Mouse (Mus musculus) midbrain, embryonic 10.5 days (tissue): ENCODE results near the gene Tnfsfm13. TPM values are rescaled to one million over a fixed set of nuclear protein-coding genes. Genes with fewer than 3 reads are reported as not detected.

Experiments used
- DNase-seq: peaks from one replicate; pipeline ENCODE4 v3.0.0-alpha.2; 2017; ENCODE audit warnings: low spot score
- H3K27ac ChIP-seq: fragments of 300-500 bp; sonication (generic); replicated peaks from 2 replicates; pipeline ENCODE4 v1.5.1; 2016; ENCODE audit warnings: mild to moderate bottlenecking
- H3K27me3 ChIP-seq: fragments of 300-500 bp; sonication (generic); 2 replicates; pipeline ENCODE4 v1.6.1; 2016; ENCODE audit warnings: low read depth, mild to moderate bottlenecking; ENCODE audit not compliant: poor library complexity, severe bottlenecking
- H3K36me3 ChIP-seq: fragments of 300-500 bp; sonication (generic); 2 replicates; pipeline ENCODE4 v1.6.1; 2016; ENCODE audit warnings: mild to moderate bottlenecking, moderate library complexity
- H3K4me1 ChIP-seq: fragments of 300-500 bp; sonication (generic); 2 replicates; pipeline ENCODE4 v1.6.1; 2016
- H3K4me3 ChIP-seq: fragments of 300-500 bp; sonication (generic); 2 replicates; pipeline ENCODE4 v1.5.1; 2016; ENCODE audit warnings: mild to moderate bottlenecking, moderate library complexity
- H3K9me3 ChIP-seq: fragments of 300-500 bp; sonication (generic); replicated peaks from 2 replicates; pipeline ENCODE4 v1.6.1; 2016; ENCODE audit warnings: mild to moderate bottlenecking
- WGBS: fragments of 180-500 bp; shearing (Covaris S2); methylation state at CpG from one replicate; pipeline ENCODE4 v1.1.7; 2016; 5-methylcytosine and 5-hydroxymethylcytosine counted together
- polyA plus RNA-seq: library from polyadenylated mRNA; unstranded; fragments of >200 nt; fragmentation: Nextera tagmentation; extraction: Ambion mirVana; gene quantifications from 2 replicates; pipeline ENCODE4 v1.2.1, GENCODE M21; 2016

Tnfsfm13 gene
- polyA plus RNA-seq, 1 experiment from 2014 or later = 1.3 TPM

GRCm38 (mm10) chr11:69684128-69684745, 11.7 kb downstream of the Tnfsfm13 start:
- no peak overlapping the region for H3K4me3 ChIP-seq
- H3K27ac ChIP-seq = 0 out of 2 replicates have a peak overlapping the region, but pooled peaks have one; percentile 81
- peaks cover 13% of the 10 kb centered on the region for H3K36me3 ChIP-seq
- H3K27me3 ChIP-seq = peaks cover 25% of the 10 kb centered on the region
- 80% methylated on average over 12 of the region's 12 CpGs for WGBS
- peaks cover 59% of the 10 kb centered on the region for H3K4me1 ChIP-seq
- no peaks in the 10 kb centered on the region for H3K9me3 ChIP-seq
- DNase-seq = no peak

- no peak overlapping the region for H3K4me3 ChIP-seq
- 80% methylated on average over 7 of the region's 7 CpGs for WGBS
- peaks cover 25% of the 10 kb centered on the region for H3K27me3 ChIP-seq
- no peak for DNase-seq
- H3K36me3 ChIP-seq = peaks cover 20% of the 10 kb centered on the region
- H3K9me3 ChIP-seq = no peaks in the 10 kb centered on the region
- H3K27ac ChIP-seq = peak overlapping the region; percentile 81
- peaks cover 59% of the 10 kb centered on the region for H3K4me1 ChIP-seq
Observed at GRCm38 (mm10) chr11:69683576-69683975, 12.3 kb downstream of the Tnfsfm13 start.

- Histone ChIP-seq H3K36me3 (peaks cover 26% of the 10 kb centered on the region), H3K27ac (peak overlapping the region; percentile 81), H3K9me3 (no peaks in the 10 kb centered on the region), H3K4me3 (peak overlapping the region; percentile 73), H3K4me1 (peaks cover 59% of the 10 kb centered on the region), H3K27me3 (peaks cover 25% of the 10 kb centered on the region)
- peak; percentile 89 for DNase-seq
- WGBS = 30% methylated on average over 12 of the region's 12 CpGs
Observed at GRCm38 (mm10) chr11:69682840-69683533, 12.9 kb downstream of the Tnfsfm13 start.

GRCm38 (mm10) chr11:69682209-69682839, 13.6 kb downstream of the Tnfsfm13 start:
- H3K4me1 ChIP-seq = peaks cover 59% of the 10 kb centered on the region
- 30% methylated on average over 24 of the region's 24 CpGs for WGBS
- peak overlapping the region; percentile 92 for H3K27ac ChIP-seq
- no peaks in the 10 kb centered on the region for H3K9me3 ChIP-seq
- peak overlapping the region; percentile 73 for H3K4me3 ChIP-seq
- DNase-seq = no peak
- peaks cover 32% of the 10 kb centered on the region for H3K36me3 ChIP-seq
- peaks cover 25% of the 10 kb centered on the region for H3K27me3 ChIP-seq

- Histone ChIP-seq H3K27me3 (peaks cover 18% of the 10 kb centered on the region; the same call in 1 of the 2 replicates), H3K4me3 (peak within 1 kb of the TSS; percentile 73), H3K9me3 (no peaks in the 10 kb centered on the region), H3K27ac (peak within 1 kb of the TSS; percentile 92), H3K36me3 (peaks cover 40% of the 10 kb centered on the region), H3K4me1 (peaks cover 53% of the 10 kb centered on the region)
- peak; percentile 98 for DNase-seq
- under 1% methylated on average over 74 of the region's 80 CpGs for WGBS
Observed at GRCm38 (mm10) chr11:69681314-69682208, 14.3 kb downstream of the Tnfsfm13 start, which contains the start of gene Senp3. Gene Senp3, minus strand, starts transcription at chr11:69682084.

- Histone ChIP-seq H3K4me1 (peaks cover 41% of the 10 kb centered on the region), H3K9me3 (no peaks in the 10 kb centered on the region), H3K27ac (peak overlapping the region; percentile 92; the same call in 1 of the 2 replicates), H3K4me3 (peak overlapping the region; percentile 73), H3K27me3 (peaks cover 14% of the 10 kb centered on the region; the same call in 1 of the 2 replicates), H3K36me3 (peaks cover 52% of the 10 kb centered on the region)
- WGBS = 90% methylated on average over 30 of the region's 30 CpGs
- no peak for DNase-seq
Observed at GRCm38 (mm10) chr11:69680136-69680855, 15.6 kb downstream of the Tnfsfm13 start.

GRCm38 (mm10) chr11:69679144-69679543, 16.8 kb downstream of the Tnfsfm13 start:
- Histone ChIP-seq H3K36me3 (peaks cover 64% of the 10 kb centered on the region), H3K4me1 (peaks cover 35% of the 10 kb centered on the region), H3K27ac (no peak overlapping the region), H3K27me3 (peaks cover 2% of the 10 kb centered on the region; the same call in 1 of the 2 replicates), H3K4me3 (0 out of 2 replicates have a peak overlapping the region, but pooled peaks have one; percentile 16), H3K9me3 (no peaks in the 10 kb centered on the region)
- DNase-seq = no peak
- WGBS = 100% methylated on average over 2 of the region's 2 CpGs

GRCm38 (mm10) chr11:69672211-69672706, 23.6 kb downstream of the Tnfsfm13 start, which contains the start of gene Eif4a1:
Gene Eif4a1, minus strand, starts transcription at chr11:69672423.
- peak within 1 kb of the TSS; percentile 91 for H3K4me3 ChIP-seq
- no peaks in the 10 kb centered on the region for H3K27me3 ChIP-seq
- peaks cover 88% of the 10 kb centered on the region for H3K36me3 ChIP-seq
- WGBS = under 1% methylated on average over 36 of the region's 36 CpGs
- H3K4me1 ChIP-seq = peaks cover 31% of the 10 kb centered on the region
- H3K9me3 ChIP-seq = no peaks in the 10 kb centered on the region
- peak; percentile 100 for DNase-seq
- peak within 1 kb of the TSS; percentile 96 for H3K27ac ChIP-seq

GRCm38 (mm10) chr11:69671726-69672124, 24.2 kb downstream of the Tnfsfm13 start:
- Histone ChIP-seq H3K27me3 (no peaks in the 10 kb centered on the region), H3K27ac (peak overlapping the region; percentile 96), H3K36me3 (peaks cover 87% of the 10 kb centered on the region), H3K4me3 (peak overlapping the region; percentile 91), H3K4me1 (peaks cover 31% of the 10 kb centered on the region), H3K9me3 (no peaks in the 10 kb centered on the region)
- WGBS = under 1% methylated on average over 43 of the region's 43 CpGs
- no peak for DNase-seq

- H3K36me3 ChIP-seq = peaks cover 87% of the 10 kb centered on the region
- no peaks in the 10 kb centered on the region for H3K9me3 ChIP-seq
- peak overlapping the region; percentile 91 for H3K4me3 ChIP-seq
- H3K4me1 ChIP-seq = peaks cover 31% of the 10 kb centered on the region
- peak overlapping the region; percentile 96 for H3K27ac ChIP-seq
- no peaks in the 10 kb centered on the region for H3K27me3 ChIP-seq
- DNase-seq = peak; percentile 95
- under 1% methylated on average over 61 of the region's 61 CpGs for WGBS
Observed at GRCm38 (mm10) chr11:69670786-69671725, 24.8 kb downstream of the Tnfsfm13 start.
